Mouse (Mus musculus) thymus, adult 2 months (tissue): ENCODE results near the gene Unc93a2.
"Not testable (repeated sequence)": the region's sequence is repeated elsewhere in the genome, so short reads cannot be mapped to it uniquely, and the experiment has no call there.

Experiments used
- CTCF ChIP-seq: fragments of 200-500 bp; IDR thresholded peaks from 2 replicates; pipeline ENCODE4 v1.5.1; 2012; ENCODE audit warnings: mild to moderate bottlenecking, control low read depth, low read length, moderate library complexity, borderline replicate concordance; ENCODE audit not compliant: control insufficient read depth, poor library complexity, insufficient read depth; ENCODE audit errors: extremely low read depth
- POLR2A ChIP-seq: fragments of 200-500 bp; IDR thresholded peaks from 2 replicates; pipeline ENCODE4 v1.6.1; 2012; ENCODE audit warnings: mild to moderate bottlenecking, low read length, control low read depth, moderate library complexity; ENCODE audit not compliant: control insufficient read depth, poor library complexity, insufficient read depth; ENCODE audit errors: extremely low read depth

GRCm38 (mm10) chr17:7371879-7372278 is 13.4 kb downstream of the Unc93a2 start, which contains the start of gene Gm49630:
- not testable (repeated sequence) for TF ChIP-seq CTCF, POLR2A
